ENCODE assay signal across 12 mouse cellular contexts in genomic region chr3:145632888-145633287, GRCm38 (mm10). TPM values are rescaled to one million over a fixed set of nuclear protein-coding genes. Genes with fewer than 3 reads are reported as not detected.
DNase-seq lines count a peak whose midpoint lies in the region; ATAC-seq lines count a peak whose summit lies in the region.
"Had no signal": no experiment of that assay in that cellular context is flagged by ENCODE, and none has a peak within 500 bp of the region (broad histone marks: within the 10 kb centered on the region; RNA-seq: fewer than 3 reads in every experiment).

No protein-coding gene starts in this region.

- H3K36me3 ChIP-seq in lung, embryonic 16.5 days (ENCODE audit: control insufficient read depth, insufficient read depth, low read length), result no peaks in the 10 kb centered on the region
- H3K36me3 ChIP-seq in embryonic facial prominence, embryonic 10.5 days (replicated peaks), result no peaks in the 10 kb centered on the region
- H3K36me3 ChIP-seq: G1E had no signal

- peaks cover 14% of the 10 kb centered on the region; the same call in 1 of the 2 replicates for H3K4me1 ChIP-seq in lung, embryonic 16.5 days (replicated peaks; ENCODE audit: control insufficient read depth, insufficient read depth, low read length)
- peaks cover 31% of the 10 kb centered on the region for H3K4me1 ChIP-seq in embryonic facial prominence, embryonic 10.5 days

- no peaks in the 10 kb centered on the region for H3K9me3 ChIP-seq in lung, embryonic 16.5 days (ENCODE audit: control insufficient read depth, low read length)
- H3K9me3 ChIP-seq in embryonic facial prominence, embryonic 10.5 days, result no peaks in the 10 kb centered on the region

- no peak overlapping the region for H3K27ac ChIP-seq in lung, embryonic 16.5 days (ENCODE audit: low read length)
- H3K27ac ChIP-seq in embryonic facial prominence, embryonic 10.5 days (replicated peaks), result peak overlapping the region; percentile 63

- peak; percentile 53 for ATAC-seq in lung, embryonic 16.5 days (ENCODE audit: low read depth)
- ATAC-seq: inflammation-experienced regulatory T-cells, adult 6 months had no signal

- intact Hi-C loops in left cerebral cortex, postnatal 25 days (cut with DNase I), result no loop called here

- no peak for DNase-seq in lung, postnatal 25 days (ENCODE audit: low spot score)
- peak; percentile 35 for DNase-seq in embryonic facial prominence, embryonic 10.5 days (ENCODE audit: low spot score)
- peak; percentile 90 for DNase-seq in kidney, adult 9 months
- peak; percentile 77 for DNase-seq in yolk sac, embryonic 10.5 days (ENCODE audit: low spot score)
- DNase-seq in left cerebral cortex, postnatal 25 days (ENCODE audit: low spot score in 2 of 2), result no peak
- DNase-seq in layer of hippocampus, adult 9-11 months, result no peak
- DNase-seq: adrenal gland, adult 8-10 months; cerebellum, adult 11-12 months; gastrocnemius, postnatal 10 days had no signal

- no peak overlapping the region for H3K4me3 ChIP-seq in lung, embryonic 16.5 days (ENCODE audit: low read length)
- H3K4me3 ChIP-seq in embryonic facial prominence, embryonic 10.5 days, result no peak overlapping the region

- H3K4me2 ChIP-seq in lung, embryonic 16.5 days (ENCODE audit: low read depth, low read length), result no peak overlapping the region

- H3K9ac ChIP-seq in lung, embryonic 16.5 days (ENCODE audit: low read length), result no peak overlapping the region

- H3K27me3 ChIP-seq in lung, embryonic 16.5 days (ENCODE audit: control insufficient read depth, insufficient read depth, low read depth, low read length), result no peaks in the 10 kb centered on the region
- H3K27me3 ChIP-seq in embryonic facial prominence, embryonic 10.5 days (replicated peaks; ENCODE audit: low read depth, poor library complexity, severe bottlenecking), result peaks cover 18% of the 10 kb centered on the region

- WGBS in lung, embryonic 16.5 days, result 16% methylated on average over 6 of the region's 6 CpGs
- 22% methylated on average over 6 of the region's 6 CpGs for WGBS in embryonic facial prominence, embryonic 10.5 days

RNA-seq across cellular contexts. Expression of gene Ccn1, which starts 16.9 kb away (rescaled TPM):
- 60.1 and 78.3 TPM in 2 replicates for polyA plus RNA-seq in lung, embryonic 16.5 days (2015; fragmentation: Nextera tagmentation; extraction: Ambion mirVana)
- polyA plus RNA-seq in embryonic facial prominence, embryonic 10.5 days (2016; fragmentation: Nextera tagmentation; extraction: Ambion mirVana), result 40.2 and 42.2 TPM in 2 replicates
- total RNA-seq in left cerebral cortex, postnatal 25 days (2021), result 10 to 100 TPM in 1 of 2 experiments, 1 to 10 TPM in 1; 5.0 to 10.5 TPM
- total RNA-seq: G1E had no signal
- polyA plus RNA-seq: G1E; inflammation-experienced regulatory T-cells, adult 6 months had no signal

RNA-seq across cellular contexts. Expression of gene Znhit6, which starts 56.9 kb away (rescaled TPM):
- 25.9 and 27.9 TPM in 2 replicates for polyA plus RNA-seq in lung, embryonic 16.5 days (2015; fragmentation: Nextera tagmentation; extraction: Ambion mirVana)
- 49.8 and 51.8 TPM in 2 replicates for polyA plus RNA-seq in embryonic facial prominence, embryonic 10.5 days (2016; fragmentation: Nextera tagmentation; extraction: Ambion mirVana)
- total RNA-seq in left cerebral cortex, postnatal 25 days (2021), result 10 to 100 TPM; 15.8 to 16.7 TPM

Comparison
In these comparisons a context has a peak if more than half of its experiments do, and no peak if none do; other contexts are left out.
1. DNase-seq: peak in embryonic facial prominence, embryonic 10.5 days (single experiment), kidney, adult 9 months (single experiment) and yolk sac, embryonic 10.5 days (single experiment); none in lung, postnatal 25 days (single experiment), left cerebral cortex, postnatal 25 days (0 of 2) and layer of hippocampus, adult 9-11 months (single experiment).